Mouse (Mus musculus) A20 (cell line): ENCODE measurements at regions not wholly inside any gene's neighbourhood (a gene's known extent, or its start where the extent isn't known, plus 50 kb on each side); places are given as distances from the start of the nearest gene placed in this dataset.
"Not testable (repeated sequence)": the region's sequence is repeated elsewhere in the genome, so short reads cannot be mapped to it uniquely, and the experiment has no call there.

Experiments used
- DNase-seq: peaks from one replicate; pipeline ENCODE4 v3.0.0-alpha.2; 2011; ENCODE audit warnings: low read depth, low spot score

- no peak for DNase-seq
These were observed 116.9 kb upstream of the Vmn1r2 start for GRCm38 (mm10) chr4:3049972-3050846.

- DNase-seq: no peak
These were observed 116.3 kb upstream of the Vmn1r2 start for GRCm38 (mm10) chr4:3050847-3051135.

GRCm38 (mm10) chr4:3051212-3051611 is 115.9 kb upstream of the Vmn1r2 start:
- no peak for DNase-seq

GRCm38 (mm10) chr4:3052314-3053059 is 114.6 kb upstream of the Vmn1r2 start:
- DNase-seq: no peak

GRCm38 (mm10) chr4:3053060-3053406 is 114.1 kb upstream of the Vmn1r2 start:
- DNase-seq: no peak

- no peak for DNase-seq
These were observed 113.5 kb upstream of the Vmn1r2 start for GRCm38 (mm10) chr4:3053496-3054216.

GRCm38 (mm10) chr4:3054886-3055285 is 112.2 kb upstream of the Vmn1r2 start:
- DNase-seq: no peak

- no peak for DNase-seq
These were observed 111.7 kb upstream of the Vmn1r2 start for GRCm38 (mm10) chr4:3055396-3055795.

GRCm38 (mm10) chr4:3059511-3060054 is 107.5 kb upstream of the Vmn1r2 start:
- DNase-seq: no peak

GRCm38 (mm10) chr4:3062027-3062605 is 105.0 kb upstream of the Vmn1r2 start:
- no peak for DNase-seq

- DNase-seq: no peak
These were observed 103.2 kb upstream of the Vmn1r2 start for GRCm38 (mm10) chr4:3063966-3064365.

GRCm38 (mm10) chr4:3064571-3064970 is 102.5 kb upstream of the Vmn1r2 start:
- DNase-seq: no peak

GRCm38 (mm10) chr4:3065335-3065734 is 101.8 kb upstream of the Vmn1r2 start:
- not testable (repeated sequence) for DNase-seq

GRCm38 (mm10) chr4:3066051-3066736 is 100.9 kb upstream of the Vmn1r2 start:
- no peak for DNase-seq

GRCm38 (mm10) chr4:3067265-3067664 is 99.9 kb upstream of the Vmn1r2 start:
- DNase-seq: no peak

- no peak for DNase-seq
These were observed 99.5 kb upstream of the Vmn1r2 start for GRCm38 (mm10) chr4:3067666-3068065.

GRCm38 (mm10) chr4:3068306-3069223 is 98.6 kb upstream of the Vmn1r2 start:
- DNase-seq: no peak

GRCm38 (mm10) chr4:3069341-3069740 is 97.8 kb upstream of the Vmn1r2 start:
- DNase-seq: no peak

- DNase-seq: not testable (repeated sequence)
These were observed 95.8 kb upstream of the Vmn1r2 start for GRCm38 (mm10) chr4:3071326-3071725.

- no peak for DNase-seq
These were observed 87.2 kb upstream of the Vmn1r2 start for GRCm38 (mm10) chr4:3079901-3080300.
